ENCODE assay signal across 15 mouse cellular contexts in the genomic region with DNA sequence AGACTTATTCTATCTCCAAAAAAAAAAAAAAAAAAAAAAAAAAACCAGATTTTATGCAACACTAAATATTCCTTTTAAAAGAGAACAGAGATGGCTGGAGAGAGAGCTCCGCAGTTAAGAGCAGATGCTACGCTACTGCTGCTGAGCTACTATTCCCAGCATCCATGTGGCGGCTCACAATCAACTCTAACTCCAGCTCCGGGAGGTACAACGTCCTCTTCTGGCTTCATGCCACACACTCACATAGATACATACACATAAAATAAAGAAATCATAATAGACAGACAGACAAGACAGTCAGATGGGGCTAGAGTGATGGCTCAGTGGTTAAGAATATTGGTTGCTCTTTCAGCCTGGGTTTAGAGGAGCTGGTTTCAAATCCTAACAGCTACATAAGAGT. TPM values are rescaled to one million over a fixed set of nuclear protein-coding genes. Genes with fewer than 3 reads are reported as not detected.
DNase-seq lines count a peak whose midpoint lies in the region.
"Had no signal": no experiment of that assay in that cellular context is flagged by ENCODE, and none has a peak within 500 bp of the region (broad histone marks: within the 10 kb centered on the region; RNA-seq: fewer than 3 reads in every experiment).

No protein-coding gene starts in this region.

- peak; percentile 39 for DNase-seq in layer of hippocampus, adult 11-12 months (ENCODE audit: low spot score)
- no peak for DNase-seq in layer of hippocampus, postnatal 36 days
- peak; percentile 20 to 32 for DNase-seq in layer of hippocampus, adult 8-10 months (ENCODE audit: low spot score in 2 of 2)
- DNase-seq in layer of hippocampus, postnatal 10 days (ENCODE audit: low spot score in 2 of 2): no peak
- DNase-seq in brain, adult 2 months (ENCODE audit: low read depth, low spot score): peak; percentile 35
- no peak for DNase-seq in heart, postnatal 14 days
- DNase-seq: adrenal gland, adult 2 months; adrenal gland, postnatal 10 days; adrenal gland, postnatal 25 days; cerebellum, adult 11-12 months; cerebellum, adult 2 months; cerebellum, adult 9-10 months; cerebellum, postnatal 10 days; cerebellum, postnatal 25 days; forebrain, postnatal 0 days had no signal

- intact Hi-C loops in heart, postnatal 14 days (cut with DNase I): no loop called here

RNA-seq across cellular contexts. Expression of a gene that starts 58.9 kb away (rescaled TPM):
- total RNA-seq in layer of hippocampus, postnatal 36 days (2021): 10 to 100 TPM; 88.1 to 93.9 TPM
- 10 to 100 TPM; 81.4 to 88.7 (median 86.1) TPM for total RNA-seq in layer of hippocampus, adult 8-10 months (2022)
- 10 to 100 TPM; 94.0 to 96.5 TPM for total RNA-seq in layer of hippocampus, postnatal 10 days (2021)
- 10 to 100 TPM; 82.5 to 86.3 TPM for total RNA-seq in heart, postnatal 14 days (2021)

Comparison
In these comparisons a context has a peak if more than half of its experiments do, and no peak if none do; other contexts are left out.
1. DNase-seq: peak in layer of hippocampus, adult 11-12 months (single experiment), layer of hippocampus, adult 8-10 months (2 of 2) and brain, adult 2 months (single experiment); none in layer of hippocampus, postnatal 36 days (0 of 2), layer of hippocampus, postnatal 10 days (0 of 2) and heart, postnatal 14 days (0 of 2).